Mouse (Mus musculus) spleen, postnatal 10 days (tissue): Measurements from ENCODE around the gene Sys1.
A peak's percentile ranks its signal among the peaks of the same experiment; 100 is the strongest.

Experiments
- DNase-seq, 2 experiments: peaks; one replicate each; pipeline ENCODE4 v3.0.0; 2021 to 2022; ENCODE audit warnings: low spot score in 2 of 2

The Sys1 gene

GRCm38 (mm10) chr2:164497691-164498268 is 41.0 kb downstream of the Sys1 start:
- DNase-seq = peak in 1 of 2 experiments; percentile 26

GRCm38 (mm10) chr2:164499317-164499716 is 42.6 kb downstream of the Sys1 start:
- no peak for DNase-seq

- DNase-seq = no peak
Observed at GRCm38 (mm10) chr2:164500511-164500910, 43.7 kb downstream of the Sys1 start.

- DNase-seq = no peak
Observed at GRCm38 (mm10) chr2:164504919-164505318, 48.2 kb downstream of the Sys1 start.

GRCm38 (mm10) chr2:164505619-164506347 is 49.0 kb downstream of the Sys1 start:
- DNase-seq = no peak

GRCm38 (mm10) chr2:164507811-164508210 is 51.0 kb downstream of the Sys1 start:
- DNase-seq = no peak

GRCm38 (mm10) chr2:164510621-164511190 is 53.9 kb downstream of the Sys1 start:
- no peak for DNase-seq

- DNase-seq = no peak
Observed at GRCm38 (mm10) chr2:164512121-164512909, 55.6 kb downstream of the Sys1 start.

GRCm38 (mm10) chr2:164513389-164513788 is 56.6 kb downstream of the Sys1 start:
- no peak for DNase-seq

- no peak for DNase-seq
Observed at GRCm38 (mm10) chr2:164514916-164515315, 58.2 kb downstream of the Sys1 start.

GRCm38 (mm10) chr2:164515897-164516296 is 59.1 kb downstream of the Sys1 start:
- DNase-seq = no peak

- DNase-seq = no peak
Observed at GRCm38 (mm10) chr2:164516592-164516991, 59.8 kb downstream of the Sys1 start.

- peak; percentile 42 to 63 for DNase-seq
Observed at GRCm38 (mm10) chr2:164517485-164518221, 60.9 kb downstream of the Sys1 start.

- no peak for DNase-seq
Observed at GRCm38 (mm10) chr2:164518266-164519170, 61.8 kb downstream of the Sys1 start.

- DNase-seq = no peak
Observed at GRCm38 (mm10) chr2:164519171-164519526, 62.4 kb downstream of the Sys1 start.

GRCm38 (mm10) chr2:164520782-164521181 is 64.0 kb downstream of the Sys1 start:
- DNase-seq = peak; percentile 26 to 65

GRCm38 (mm10) chr2:164521841-164522240 is 65.1 kb downstream of the Sys1 start:
- DNase-seq = peak; percentile 20 to 63

GRCm38 (mm10) chr2:164522280-164522679 is 65.5 kb downstream of the Sys1 start:
- DNase-seq = peak in 1 of 2 experiments; percentile 33

- DNase-seq = no peak
Observed at GRCm38 (mm10) chr2:164523301-164523773, 66.6 kb downstream of the Sys1 start.

- no peak for DNase-seq
Observed at GRCm38 (mm10) chr2:164528557-164528956, 71.8 kb downstream of the Sys1 start.
